Mouse (Mus musculus) CH12.LX (cell line): ENCODE data around the gene Kdm1a. TPM values are rescaled to one million over a fixed set of nuclear protein-coding genes. Genes with fewer than 3 reads are reported as not detected.
A peak's percentile ranks its signal among the peaks of the same experiment; 100 is the strongest.

ENCODE experiments used
- DNase-seq: peaks from one replicate; pipeline ENCODE4 v3.0.0-alpha.2; 2013; ENCODE audit errors: extremely low read depth
- H3K27ac ChIP-seq: 2 replicates; pipeline ENCODE4 v1.5.1; 2012; ENCODE audit warnings: low read depth, mild to moderate bottlenecking, control low read depth, moderate library complexity; ENCODE audit not compliant: insufficient read depth
- H3K27me3 ChIP-seq: replicated peaks from 2 replicates; pipeline ENCODE3; 2012; ENCODE audit warnings: inconsistent platforms
- H3K36me3 ChIP-seq, 2 experiments: replicated peaks in 1 of 2; 2 replicates each; pipeline versions ENCODE3 to v1.6.1; 2012; ENCODE audit warnings: inconsistent platforms in 1 of 2, low read length in 1 of 2, mild to moderate bottlenecking in 1 of 2, mixed read lengths in 1 of 2, moderate library complexity in 1 of 2; ENCODE audit not compliant: control insufficient read depth in 1 of 2, insufficient read depth in 1 of 2
- H3K4me1 ChIP-seq, 2 experiments: 2 replicates each; pipeline ENCODE4 v1.6.1; 2012; ENCODE audit warnings: inconsistent platforms in 1 of 2, moderate library complexity in 1 of 2; ENCODE audit not compliant: insufficient read depth in 2 of 2, control insufficient read depth in 1 of 2
- H3K4me2 ChIP-seq: 2 replicates; pipeline ENCODE4 v1.6.1; 2012; ENCODE audit warnings: low read depth, mild to moderate bottlenecking, control low read depth; ENCODE audit not compliant: poor library complexity, insufficient read depth, severe bottlenecking
- H3K4me3 ChIP-seq, 3 experiments: fragments of 150-350 bp in 1 of 3; sonication (generic) in 1 of 3; replicated peaks in 1 of 3; 2 replicates each; pipeline versions ENCODE3 to v1.5.1; 2011 to 2012; ENCODE audit warnings: low read depth in 2 of 3, low read length in 2 of 3, mild to moderate bottlenecking in 2 of 3, moderate library complexity in 2 of 3, control low read depth in 1 of 3, improper control_type of control experiment in 1 of 3, inconsistent platforms in 1 of 3, mixed read lengths in 1 of 3; ENCODE audit not compliant: poor library complexity in 1 of 3
- H3K79me2 ChIP-seq: replicated peaks from 2 replicates; pipeline ENCODE4 v1.6.1; 2012; ENCODE audit warnings: mild to moderate bottlenecking, moderate library complexity; ENCODE audit not compliant: control insufficient read depth, poor library complexity, insufficient read depth, severe bottlenecking; ENCODE audit errors: extremely low read depth
- H3K9ac ChIP-seq: 2 replicates; pipeline ENCODE4 v1.6.1; 2012; ENCODE audit warnings: low read depth, mild to moderate bottlenecking, control low read depth, moderate library complexity; ENCODE audit not compliant: insufficient read depth
- H3K9me3 ChIP-seq: replicated peaks from 2 replicates; pipeline ENCODE3; 2012; ENCODE audit warnings: low read length, inconsistent platforms, mixed read lengths
- IRF4 ChIP-seq: IDR thresholded peaks from 2 replicates; pipeline ENCODE4 v1.6.1; 2014; ENCODE audit warnings: low read depth, mild to moderate bottlenecking, inconsistent platforms, low read length, improper control_type of control experiment
- MXI1 ChIP-seq: IDR thresholded peaks from 2 replicates; pipeline ENCODE4 v1.6.1; 2011; ENCODE audit warnings: mild to moderate bottlenecking, low read depth, low read length, improper control_type of control experiment
- RAD21 ChIP-seq: IDR thresholded peaks from 2 replicates; pipeline ENCODE4 v1.6.1; 2011; ENCODE audit warnings: low read depth, mild to moderate bottlenecking, low read length, improper control_type of control experiment, moderate library complexity
- TBP ChIP-seq: conservative IDR thresholded peaks from 2 replicates; pipeline ENCODE4 v1.6.1; 2011; ENCODE audit warnings: low read depth, low read length, improper control_type of control experiment
- USF2 ChIP-seq: conservative IDR thresholded peaks from 2 replicates; pipeline ENCODE4 v1.6.1; 2011; ENCODE audit warnings: low read depth, low read length, improper control_type of control experiment
- ZNF384 ChIP-seq: IDR thresholded peaks from 2 replicates; pipeline ENCODE4 v1.6.1; 2012; ENCODE audit warnings: low read depth, low read length, improper control_type of control experiment, inconsistent platforms
- dilution Hi-C: fragments of 300-500 bp; cut with MboI; formaldehyde crosslinking; loops from 2 replicates; pipeline ENCODE4 v1.14.3; 2020; ENCODE audit warnings: low sequenced_read_pairs; ENCODE audit not compliant: extremely low pct_unique_long_range_greater_than_20kb, extremely low pct_ligation_motif_present
- in situ Hi-C: fragments of 300-500 bp; cut with MboI; formaldehyde crosslinking; loops from 3 replicates; pipeline ENCODE4 v1.14.3; 2019; ENCODE audit warnings: low sequenced_read_pairs, low pct_ligation_motif_present, low pct_unique_long_range_greater_than_20kb, mixed read lengths
- polyA plus RNA-seq: library from polyadenylated mRNA; unstranded; fragments of >175 nt; gene quantifications from 2 replicates; pipeline ENCODE4 v1.2.1, GENCODE M21; 2012; ENCODE audit warnings: low read depth; ENCODE audit not compliant: insufficient read length
- total RNA-seq, 2 experiments: library from RNA; depleted of rRNA; stranded (reverse); fragments of 300-350 nt in 1 of 2; fragments of >200 nt in 1 of 2; gene quantifications; 2 replicates each; pipeline ENCODE4 v1.2.3; 2012 to 2014

Kdm1a gene
- total and polyA plus RNA-seq, 3 experiments: 49.6 to 85.1 (median 69.4) TPM

DNA sequence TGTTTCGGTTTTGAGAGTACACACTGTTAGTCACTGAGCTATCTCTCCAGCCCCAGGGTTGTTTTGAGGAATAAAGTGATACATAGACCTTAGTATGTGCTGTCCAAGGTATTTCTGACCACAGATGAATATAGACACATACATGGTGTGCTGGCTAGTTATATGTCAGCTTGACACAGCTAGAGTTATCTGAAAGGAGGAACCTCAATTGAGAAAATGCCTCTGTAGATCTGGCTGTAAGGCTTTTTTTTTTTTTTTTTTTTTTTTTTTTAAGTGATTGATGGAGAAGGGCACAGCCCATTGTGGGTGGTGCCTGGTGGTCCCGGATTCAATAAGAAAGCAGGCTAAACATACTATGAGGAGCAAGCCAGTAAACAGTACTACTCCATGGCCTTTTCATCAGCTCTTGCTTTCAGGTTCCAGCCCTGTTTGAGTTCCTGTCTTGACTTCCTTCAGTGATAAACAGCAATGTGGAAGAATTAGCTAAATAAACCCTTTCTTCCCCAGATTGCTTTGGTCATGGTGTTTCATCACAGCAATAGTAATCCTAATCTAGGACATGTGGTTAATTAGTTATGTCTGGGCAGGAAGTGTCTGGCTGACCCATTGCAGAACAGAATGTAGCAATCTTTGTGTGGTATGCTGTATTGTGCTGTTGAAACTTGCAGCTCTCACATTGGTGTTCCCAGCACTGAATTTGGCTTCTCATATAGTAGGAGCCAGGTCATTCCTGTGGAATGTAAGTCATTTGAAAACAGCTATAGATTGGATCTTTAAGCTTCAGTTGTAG is 96.9 kb downstream of the Kdm1a start:
- no peaks in the 10 kb centered on the region for H3K9me3 ChIP-seq
- no peak overlapping the region for H3K27ac ChIP-seq
- no peak for DNase-seq
- H3K9ac ChIP-seq: no peak overlapping the region
- no peak overlapping the region for H3K4me2 ChIP-seq
- H3K36me3 ChIP-seq: no peaks in the 10 kb centered on the region
- in situ Hi-C loops (loop anchor here (10.0 kb wide), 1 partner anchor 51 kb away; no protein-coding TSS in a partner anchor), dilution Hi-C loops (no loop called here)
- no peaks in the 10 kb centered on the region for H3K27me3 ChIP-seq
- peaks cover 2 to 14% of the 10 kb centered on the region in 2 experiments; a peak in 2 of 4 replicates for H3K4me1 ChIP-seq
- peaks cover 4% of the 10 kb centered on the region; the same call in 1 of the 2 replicates for H3K79me2 ChIP-seq
- TF ChIP-seq IRF4: no peak
- TF ChIP-seq MXI1: no peak
- peak; percentile 65 for TF ChIP-seq ZNF384
- TF ChIP-seq RAD21: no peak
- TF ChIP-seq TBP: no peak
- no peak for TF ChIP-seq USF2
- H3K4me3 ChIP-seq: no peak overlapping the region

Other genes starting within 250 kb of the Kdm1a start
- not detected in 2 replicates for gene Htr1d, start 179.2 kb downstream of the Kdm1a start, total RNA-seq (2012; rRNA removed)
- not detected in 2 replicates for gene Htr1d, start 179.2 kb downstream of the Kdm1a start, total RNA-seq (2014; rRNA removed)
- not detected in 2 replicates for gene Htr1d, start 179.2 kb downstream of the Kdm1a start, polyA plus RNA-seq
- gene 6030445D17Rik, start 140.5 kb downstream of the Kdm1a start, total RNA-seq (2012; rRNA removed): not detected in 2 replicates
- gene 6030445D17Rik, start 140.5 kb downstream of the Kdm1a start, total RNA-seq (2014; rRNA removed): not detected in 2 replicates
- not detected in 2 replicates for gene 6030445D17Rik, start 140.5 kb downstream of the Kdm1a start, polyA plus RNA-seq
- 6.1 and 6.9 TPM in 2 replicates for gene Luzp1, start 133.0 kb downstream of the Kdm1a start, total RNA-seq (2012; rRNA removed)
- gene Luzp1, start 133.0 kb downstream of the Kdm1a start, total RNA-seq (2014; rRNA removed): 4.7 and 5.0 TPM in 2 replicates
- gene Luzp1, start 133.0 kb downstream of the Kdm1a start, polyA plus RNA-seq: 5.9 and 7.0 TPM in 2 replicates
- gene Tex46, start 7.7 kb upstream of the Kdm1a start, total RNA-seq (2012; rRNA removed): not detected in 2 replicates
- not detected in 2 replicates for gene Tex46, start 7.7 kb upstream of the Kdm1a start, total RNA-seq (2014; rRNA removed)
- not detected in 2 replicates for gene Tex46, start 7.7 kb upstream of the Kdm1a start, polyA plus RNA-seq
- 0.04 TPM in 1 of 2 replicates, not detected in the other for gene Lactbl1, start 19.9 kb upstream of the Kdm1a start, total RNA-seq (2012; rRNA removed)
- gene Lactbl1, start 19.9 kb upstream of the Kdm1a start, total RNA-seq (2014; rRNA removed): not detected in 2 replicates
- gene Lactbl1, start 19.9 kb upstream of the Kdm1a start, polyA plus RNA-seq: not detected in 2 replicates
- 0.04 and 0.08 TPM in 2 replicates for gene Ephb2, start 233.3 kb upstream of the Kdm1a start, total RNA-seq (2012; rRNA removed)
- not detected in 2 replicates for gene Ephb2, start 233.3 kb upstream of the Kdm1a start, total RNA-seq (2014; rRNA removed)
- gene Ephb2, start 233.3 kb upstream of the Kdm1a start, polyA plus RNA-seq: 0.14 TPM in 1 of 2 replicates, not detected in the other